In the genomic region with DNA sequence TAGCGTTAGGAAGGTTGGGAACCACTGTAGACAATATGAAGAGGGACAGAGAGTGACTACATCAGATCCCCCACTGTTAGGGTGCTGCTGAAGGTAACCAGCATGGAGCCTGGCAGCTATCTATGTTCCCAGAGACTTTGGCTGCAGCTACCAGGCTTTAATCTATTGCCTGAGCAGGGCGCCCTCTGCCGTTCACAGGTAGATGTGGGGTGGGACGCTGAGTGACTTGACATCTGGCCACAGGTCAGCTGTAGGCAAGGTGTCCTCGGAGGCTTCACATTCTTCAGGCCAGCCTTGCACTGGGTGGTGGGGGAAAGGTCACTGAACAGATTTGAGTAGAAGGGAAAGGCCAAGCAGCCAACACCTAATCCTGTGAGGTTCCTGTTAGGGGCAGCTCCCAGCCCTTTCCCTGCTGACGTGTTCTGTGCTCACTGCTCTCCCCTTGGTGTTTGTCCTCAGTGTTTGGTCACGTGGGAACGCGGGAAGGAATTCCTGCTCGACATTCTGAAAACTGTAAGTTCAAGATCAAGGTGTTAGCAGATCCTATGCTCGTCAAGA, we compare ENCODE assay signal across 10 mouse cellular contexts. TPM values are rescaled to one million over a fixed set of nuclear protein-coding genes. Genes with fewer than 3 reads are reported as not detected.
DNase-seq lines count a peak whose midpoint lies in the region; ATAC-seq and TF ChIP-seq lines count a peak whose summit lies in the region.
"Had no signal": no experiment of that assay in that cellular context is flagged by ENCODE, and none has a peak within 500 bp of the region (broad histone marks: within the 10 kb centered on the region; RNA-seq: fewer than 3 reads in every experiment).

No protein-coding gene starts in this region.

- H3K9ac ChIP-seq in midbrain, embryonic 16.5 days (ENCODE audit: low read depth, low read length), result no peak overlapping the region
- H3K9ac ChIP-seq in forebrain, postnatal 0 days, result no peak overlapping the region
- no peak overlapping the region for H3K9ac ChIP-seq in kidney, postnatal 0 days (ENCODE audit: low read depth, low read length)
- no peak overlapping the region for H3K9ac ChIP-seq in liver, embryonic 11.5 days (ENCODE audit: low read depth, low read length)
- H3K9ac ChIP-seq: stomach, embryonic 15.5 days had no signal

- no peaks in the 10 kb centered on the region for H3K9me3 ChIP-seq in midbrain, embryonic 10.5 days (replicated peaks)
- H3K9me3 ChIP-seq in midbrain, embryonic 16.5 days (replicated peaks; ENCODE audit: control insufficient read depth, low read length, poor library complexity, severe bottlenecking), result no peaks in the 10 kb centered on the region
- H3K9me3 ChIP-seq in forebrain, postnatal 0 days (ENCODE audit: low read length), result no peaks in the 10 kb centered on the region
- no peaks in the 10 kb centered on the region for H3K9me3 ChIP-seq in kidney, postnatal 0 days (replicated peaks; ENCODE audit: low read length)
- no peaks in the 10 kb centered on the region for H3K9me3 ChIP-seq in liver, embryonic 11.5 days (ENCODE audit: control insufficient read depth, low read length)
- H3K9me3 ChIP-seq: stomach, embryonic 15.5 days had no signal

- H3K27ac ChIP-seq in midbrain, embryonic 10.5 days (replicated peaks), result no peak overlapping the region
- no peak overlapping the region for H3K27ac ChIP-seq in midbrain, embryonic 16.5 days (ENCODE audit: low read length)
- H3K27ac ChIP-seq in forebrain, postnatal 0 days (ENCODE audit: low read depth, low read length), result no peak overlapping the region
- H3K27ac ChIP-seq in kidney, postnatal 0 days, result no peak overlapping the region
- H3K27ac ChIP-seq in liver, embryonic 11.5 days (ENCODE audit: low read depth, low read length), result no peak overlapping the region
- H3K27ac ChIP-seq: stomach, embryonic 15.5 days had no signal

- TF ChIP-seq CTCF in forebrain, postnatal 0 days (IDR thresholded peaks at IDR 0.05; ENCODE audit: low read depth), result peak; percentile 84
- peak; percentile 85 for TF ChIP-seq CTCF in kidney, postnatal 0 days (IDR thresholded peaks at IDR 0.05; ENCODE audit: low read depth)

- 18% methylated on average over 11 of the region's 11 CpGs for WGBS in midbrain, embryonic 10.5 days
- WGBS in midbrain, embryonic 16.5 days, result 12% methylated on average over 11 of the region's 11 CpGs
- 26% methylated on average over 11 of the region's 11 CpGs for WGBS in forebrain, postnatal 0 days
- WGBS in kidney, postnatal 0 days, result 19% methylated on average over 11 of the region's 11 CpGs
- 19% methylated on average over 11 of the region's 11 CpGs for WGBS in liver, embryonic 11.5 days

- H3K4me1 ChIP-seq in midbrain, embryonic 10.5 days, result peaks cover 27% of the 10 kb centered on the region
- no peaks in the 10 kb centered on the region; the same call in 1 of the 2 replicates for H3K4me1 ChIP-seq in midbrain, embryonic 16.5 days (ENCODE audit: control insufficient read depth, insufficient read depth, low read length)
- H3K4me1 ChIP-seq in forebrain, postnatal 0 days (ENCODE audit: insufficient read depth), result no peaks in the 10 kb centered on the region
- no peaks in the 10 kb centered on the region for H3K4me1 ChIP-seq in kidney, postnatal 0 days (replicated peaks; ENCODE audit: insufficient read depth, low read length)
- H3K4me1 ChIP-seq in liver, embryonic 11.5 days (replicated peaks; ENCODE audit: control insufficient read depth, insufficient read depth, low read length), result no peaks in the 10 kb centered on the region
- H3K4me1 ChIP-seq: stomach, embryonic 15.5 days had no signal

- no peak overlapping the region for H3K4me2 ChIP-seq in midbrain, embryonic 16.5 days (ENCODE audit: low read length)
- H3K4me2 ChIP-seq in forebrain, postnatal 0 days (ENCODE audit: low read depth), result no peak overlapping the region
- H3K4me2 ChIP-seq in kidney, postnatal 0 days (ENCODE audit: low read length), result no peak overlapping the region
- no peak overlapping the region for H3K4me2 ChIP-seq in liver, embryonic 11.5 days
- H3K4me2 ChIP-seq: stomach, embryonic 15.5 days had no signal

- H3K27me3 ChIP-seq in midbrain, embryonic 10.5 days (ENCODE audit: low read depth, poor library complexity, severe bottlenecking), result peaks cover 88% of the 10 kb centered on the region
- peaks cover 14% of the 10 kb centered on the region; the same call in 1 of the 2 replicates for H3K27me3 ChIP-seq in midbrain, embryonic 16.5 days (ENCODE audit: control insufficient read depth, insufficient read depth, low read depth, low read length)
- no peaks in the 10 kb centered on the region for H3K27me3 ChIP-seq in forebrain, postnatal 0 days (ENCODE audit: insufficient read depth, low read length)
- peaks cover 11% of the 10 kb centered on the region; the same call in 1 of the 2 replicates for H3K27me3 ChIP-seq in kidney, postnatal 0 days (ENCODE audit: insufficient read depth, low read length)
- peaks cover 30% of the 10 kb centered on the region for H3K27me3 ChIP-seq in liver, embryonic 11.5 days (replicated peaks; ENCODE audit: control insufficient read depth, insufficient read depth, low read length)

- no peaks in the 10 kb centered on the region for H3K36me3 ChIP-seq in midbrain, embryonic 10.5 days
- H3K36me3 ChIP-seq in midbrain, embryonic 16.5 days (ENCODE audit: control insufficient read depth, insufficient read depth, low read length), result no peaks in the 10 kb centered on the region
- H3K36me3 ChIP-seq in forebrain, postnatal 0 days (ENCODE audit: insufficient read depth), result no peaks in the 10 kb centered on the region
- no peaks in the 10 kb centered on the region for H3K36me3 ChIP-seq in kidney, postnatal 0 days (ENCODE audit: insufficient read depth, low read length)
- H3K36me3 ChIP-seq in liver, embryonic 11.5 days (ENCODE audit: control insufficient read depth, insufficient read depth, low read length), result no peaks in the 10 kb centered on the region
- H3K36me3 ChIP-seq: stomach, embryonic 15.5 days had no signal

- ATAC-seq in midbrain, embryonic 16.5 days, result no peak
- ATAC-seq in forebrain, postnatal 0 days, result no peak
- ATAC-seq in kidney, postnatal 0 days (replicated peaks; ENCODE audit: low FRiP score, low read depth), result no peak; the same call in 1 of the 2 replicates
- no peak for ATAC-seq in liver, embryonic 11.5 days (replicated peaks; ENCODE audit: low FRiP score)

- H3K4me3 ChIP-seq in midbrain, embryonic 10.5 days, result no peak overlapping the region
- H3K4me3 ChIP-seq in midbrain, embryonic 16.5 days (ENCODE audit: low read depth, low read length), result no peak overlapping the region
- H3K4me3 ChIP-seq in forebrain, postnatal 0 days (ENCODE audit: low read depth, low read length), result no peak overlapping the region
- H3K4me3 ChIP-seq in kidney, postnatal 0 days (replicated peaks; ENCODE audit: low read depth, low read length), result no peak overlapping the region
- no peak overlapping the region for H3K4me3 ChIP-seq in liver, embryonic 11.5 days (ENCODE audit: low read depth, low read length)
- H3K4me3 ChIP-seq: stomach, embryonic 15.5 days had no signal

- peak; percentile 81 for DNase-seq in midbrain, embryonic 10.5 days (ENCODE audit: low spot score)
- DNase-seq in brain, adult 2 months (ENCODE audit: low read depth, low spot score), result peak; percentile 75
- DNase-seq in forebrain, postnatal 0 days, result peak; percentile 72
- DNase-seq in kidney, postnatal 0 days (ENCODE audit: low spot score), result peak; percentile 80
- peak; percentile 43 for DNase-seq in liver, embryonic 11.5 days (ENCODE audit: low spot score)
- peak; percentile 67 for DNase-seq in right cerebral cortex, adult 18-20 months
- peak; percentile 51 to 63 for DNase-seq in urinary bladder, postnatal 36 days (ENCODE audit: low spot score in 2 of 2)

RNA-seq across cellular contexts. Expression of a gene that starts 11.3 kb away (rescaled TPM):
- polyA plus RNA-seq in midbrain, embryonic 10.5 days (2016; fragmentation: Nextera tagmentation; extraction: Ambion mirVana), result not detected in 2 replicates
- not detected in 2 replicates for polyA plus RNA-seq in midbrain, embryonic 16.5 days (2015; fragmentation: Nextera tagmentation; extraction: Ambion mirVana)
- not detected in 2 replicates for total RNA-seq in forebrain, postnatal 0 days (2014; rRNA removed)
- not detected in 2 replicates for polyA plus RNA-seq in forebrain, postnatal 0 days (2015; fragmentation: Nextera tagmentation; extraction: Ambion mirVana)
- polyA plus RNA-seq in kidney, postnatal 0 days (2015; fragmentation: Nextera tagmentation; extraction: Ambion mirVana), result 0.91 and 1.8 TPM in 2 replicates
- polyA plus RNA-seq in liver, embryonic 11.5 days (2014; fragmentation: Nextera tagmentation; extraction: Ambion mirVana), result not detected in 2 replicates
- polyA plus RNA-seq: heart, embryonic 14.5 days; stomach, embryonic 15.5 days had no signal
